Mouse (Mus musculus): Measurements from ENCODE around the gene Gm3047. TPM values are rescaled to one million over a fixed set of nuclear protein-coding genes. Genes with fewer than 3 reads are reported as not detected.
"Not testable (repeated sequence)": the region's sequence is repeated elsewhere in the genome, so short reads cannot be mapped to it uniquely, and the experiment has no call there.

Gm3047 gene
- not detected in 2 replicates for polyA plus RNA-seq (2015; fragmentation: Nextera tagmentation; extraction: Ambion mirVana)

DNA sequence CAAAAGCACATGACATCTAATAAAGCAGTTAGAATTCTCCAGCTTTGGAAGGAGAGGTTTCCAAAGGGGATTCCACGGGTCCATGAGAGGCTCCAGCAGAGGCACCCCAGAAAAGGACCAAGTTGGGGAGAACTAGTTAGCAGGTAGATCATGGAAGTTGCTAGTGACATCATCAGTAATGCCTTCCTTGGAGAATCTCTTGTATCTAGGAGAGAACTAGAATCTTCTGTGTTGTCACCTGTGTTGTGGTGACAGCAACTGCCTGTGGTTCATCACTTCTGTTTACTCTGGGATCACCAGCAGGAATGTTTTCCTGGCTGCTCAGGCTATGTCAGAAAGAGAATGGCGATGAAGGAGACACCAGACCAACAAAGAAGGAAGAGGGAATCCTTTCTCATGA lies at the start of gene Gm3047:
TSS of gene Gm3047 (plus strand) at position 301 of the 400 bp plus-strand sequence.
- no CpG with 5 or more reads among the region's 2 CpGs for WGBS
- not testable (repeated sequence) for ATAC-seq

More for the DNA sequence above, at the start of gene Gm3047:
- not testable (repeated sequence) for H3K9ac ChIP-seq (replicated peaks; ENCODE audit: low read depth); DNase-seq (ENCODE audit: low spot score); H3K27ac ChIP-seq (ENCODE audit: low read length); H3K4me1 ChIP-seq (ENCODE audit: insufficient read depth, low read depth, low read length); H3K27me3 ChIP-seq (replicated peaks; ENCODE audit: insufficient read depth, low read length); H3K4me2 ChIP-seq (replicated peaks; ENCODE audit: low read depth, low read length); H3K9me3 ChIP-seq (ENCODE audit: low read length); H3K4me3 ChIP-seq (ENCODE audit: low read depth, low read length); H3K36me3 ChIP-seq (ENCODE audit: insufficient read depth, low read length)

Other genes starting within 250 kb of the Gm3047 start
- gene Gm3149, start 238.1 kb upstream of the Gm3047 start, polyA plus RNA-seq (2015; fragmentation: Nextera tagmentation; extraction: Ambion mirVana): not detected in 2 replicates
- 0.12 TPM in 1 of 2 replicates, not detected in the other for gene 2610042L04Rik, start 220.6 kb upstream of the Gm3047 start, polyA plus RNA-seq (2015; fragmentation: Nextera tagmentation; extraction: Ambion mirVana)
- not detected in 2 replicates for gene Gm3159, start 157.9 kb upstream of the Gm3047 start, polyA plus RNA-seq (2015; fragmentation: Nextera tagmentation; extraction: Ambion mirVana)
- gene Gm3164, start 140.0 kb upstream of the Gm3047 start, polyA plus RNA-seq (2015; fragmentation: Nextera tagmentation; extraction: Ambion mirVana): 0.08 and 0.10 TPM in 2 replicates
- gene Gm3173, start 124.4 kb upstream of the Gm3047 start, polyA plus RNA-seq (2015; fragmentation: Nextera tagmentation; extraction: Ambion mirVana): not detected in 2 replicates
- gene Gm3182, start 73.7 kb upstream of the Gm3047 start, polyA plus RNA-seq (2015; fragmentation: Nextera tagmentation; extraction: Ambion mirVana): not detected in 2 replicates
- not detected in 2 replicates for gene Gm8159, start 76.9 kb downstream of the Gm3047 start, polyA plus RNA-seq (2015; fragmentation: Nextera tagmentation; extraction: Ambion mirVana)
- gene Gm3239, start 108.8 kb downstream of the Gm3047 start, polyA plus RNA-seq (2015; fragmentation: Nextera tagmentation; extraction: Ambion mirVana): not detected in 2 replicates
- gene Gm7876, start 153.8 kb downstream of the Gm3047 start, polyA plus RNA-seq (2015; fragmentation: Nextera tagmentation; extraction: Ambion mirVana): not detected in 2 replicates
- 0.14 TPM in 1 of 2 replicates, not detected in the other for gene Gm3252, start 171.4 kb downstream of the Gm3047 start, polyA plus RNA-seq (2015; fragmentation: Nextera tagmentation; extraction: Ambion mirVana)
- gene Gm9602, start 220.9 kb downstream of the Gm3047 start, polyA plus RNA-seq (2015; fragmentation: Nextera tagmentation; extraction: Ambion mirVana): not detected in 2 replicates